Mouse (Mus musculus): ENCODE results near the gene Zfp148. TPM values are rescaled to one million over a fixed set of nuclear protein-coding genes. Genes with fewer than 3 reads are reported as not detected.
A peak's percentile ranks its signal among the peaks of the same experiment; 100 is the strongest.
"Not testable (repeated sequence)": the region's sequence is repeated elsewhere in the genome, so short reads cannot be mapped to it uniquely, and the experiment has no call there.

Zfp148 gene
- polyA plus RNA-seq (2015; fragmentation: Nextera tagmentation; extraction: Ambion mirVana) = 12.5 and 12.8 TPM in 2 replicates

DNA sequence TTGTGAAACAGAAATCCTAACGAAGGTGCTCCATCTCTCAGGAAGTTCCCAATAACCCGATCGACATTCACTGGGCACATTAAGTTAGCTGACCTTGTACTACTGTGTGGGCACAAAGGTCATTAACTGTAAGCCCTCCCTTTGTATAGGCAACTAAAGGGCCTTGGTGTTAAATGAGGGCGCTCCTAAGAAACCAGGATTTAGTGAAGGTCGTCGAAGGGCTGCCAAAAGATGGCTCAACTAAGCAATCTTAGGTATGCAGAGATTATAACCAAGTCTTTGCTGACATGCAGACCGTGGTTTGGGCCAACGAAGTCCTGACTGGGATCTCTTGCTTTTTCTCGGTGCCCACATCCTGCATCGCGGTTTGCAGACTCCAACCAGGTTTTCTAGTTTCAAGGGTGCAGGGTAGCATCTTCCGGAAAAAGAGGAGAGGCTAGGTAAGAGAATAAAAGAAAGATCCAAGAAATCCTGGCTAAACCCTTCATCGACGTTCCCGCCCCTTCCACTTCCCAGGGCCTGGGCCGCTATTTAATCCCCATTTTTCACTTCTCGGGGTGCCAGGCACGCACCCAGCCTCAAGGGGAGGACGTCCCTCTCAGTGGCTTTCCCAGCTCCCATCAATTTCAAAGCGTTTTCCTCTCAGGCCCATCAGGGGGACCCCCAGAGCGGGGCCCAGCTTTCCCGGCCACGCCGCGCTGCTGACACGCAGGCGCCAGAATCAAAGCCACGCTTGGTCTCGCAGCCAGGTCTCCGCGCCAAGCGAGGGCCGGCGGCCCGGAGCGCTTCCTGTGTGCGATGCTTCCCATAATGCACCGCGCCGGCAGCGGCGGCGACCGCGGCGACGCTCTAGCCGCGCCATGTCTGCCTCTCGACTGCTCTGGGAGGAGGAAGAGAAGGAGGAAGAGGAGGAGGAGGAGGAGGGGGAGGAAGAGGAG, at the start of gene Zfp148:
Gene Zfp148 (plus strand): TSS at position 893 of the 938 bp plus-strand sequence.
- Histone ChIP-seq H3K27ac (replicated peaks) (peak within 1 kb of the TSS; percentile 86), H3K4me2 (peak within 1 kb of the TSS; percentile 88), H3K4me3 (replicated peaks) (peak within 1 kb of the TSS; percentile 79), H3K4me1 (replicated peaks) (peaks cover 42% of the 10 kb centered on the region), H3K9ac (peak within 1 kb of the TSS; percentile 85)
- H3K27me3 ChIP-seq; H3K36me3 ChIP-seq (replicated peaks); H3K9me3 ChIP-seq (replicated peaks): not testable (repeated sequence)
- WGBS (ENCODE audit: insufficient replicate concordance) = 3% methylated on average over 50 of the region's 50 CpGs
- ATAC-seq (ENCODE audit: insufficient read depth) = peak; percentile 88

DNA sequence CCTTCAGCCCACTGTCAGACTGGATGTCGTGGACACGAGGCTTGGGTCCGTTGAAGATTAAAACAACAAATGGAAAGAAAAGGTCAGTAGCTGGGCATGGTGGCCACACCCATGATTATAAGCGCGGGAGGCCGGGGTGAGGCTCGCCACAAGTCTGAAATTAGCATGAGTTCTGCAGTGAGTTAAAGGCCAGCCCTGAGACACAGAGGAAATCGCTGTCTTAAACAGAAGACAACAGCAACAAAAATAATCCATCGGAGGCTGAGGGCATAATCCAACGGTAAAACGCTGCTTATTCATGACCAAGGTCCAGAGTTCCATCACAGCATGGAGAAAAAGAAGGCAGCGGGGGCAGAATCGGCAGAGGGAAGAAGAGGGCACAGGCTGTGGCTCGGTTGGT, 47.6 kb upstream of the Zfp148 start:
- peaks cover 4% of the 10 kb centered on the region; the same call in 1 of the 2 replicates for H3K4me1 ChIP-seq (replicated peaks)
- no peaks in the 10 kb centered on the region for H3K27me3 ChIP-seq
- H3K4me2 ChIP-seq = no peak overlapping the region
- H3K27ac ChIP-seq (replicated peaks) = no peak overlapping the region
- H3K4me3 ChIP-seq (replicated peaks) = no peak overlapping the region
- no peak for ATAC-seq (ENCODE audit: insufficient read depth)
- H3K9ac ChIP-seq = no peak overlapping the region
- H3K36me3 ChIP-seq (replicated peaks) = no peaks in the 10 kb centered on the region
- WGBS (ENCODE audit: insufficient replicate concordance) = 65% methylated on average over 14 of the region's 14 CpGs
- H3K9me3 ChIP-seq (replicated peaks) = no peaks in the 10 kb centered on the region

- no peaks in the 10 kb centered on the region for H3K9me3 ChIP-seq (replicated peaks)
- H3K4me3 ChIP-seq (replicated peaks) = no peak overlapping the region
- H3K27me3 ChIP-seq = no peaks in the 10 kb centered on the region
- no peak overlapping the region for H3K9ac ChIP-seq
- H3K36me3 ChIP-seq (replicated peaks) = no peaks in the 10 kb centered on the region
- no peak for ATAC-seq (ENCODE audit: insufficient read depth)
- H3K4me2 ChIP-seq = no peak overlapping the region
- WGBS (ENCODE audit: insufficient replicate concordance) = 23% methylated on average over 8 of the region's 8 CpGs
- H3K4me1 ChIP-seq (replicated peaks) = peaks cover 18% of the 10 kb centered on the region
- H3K27ac ChIP-seq (replicated peaks) = no peak overlapping the region
Observed at GRCm38 (mm10) chr16:33337177-33337576, 43.5 kb upstream of the Zfp148 start.

DNA sequence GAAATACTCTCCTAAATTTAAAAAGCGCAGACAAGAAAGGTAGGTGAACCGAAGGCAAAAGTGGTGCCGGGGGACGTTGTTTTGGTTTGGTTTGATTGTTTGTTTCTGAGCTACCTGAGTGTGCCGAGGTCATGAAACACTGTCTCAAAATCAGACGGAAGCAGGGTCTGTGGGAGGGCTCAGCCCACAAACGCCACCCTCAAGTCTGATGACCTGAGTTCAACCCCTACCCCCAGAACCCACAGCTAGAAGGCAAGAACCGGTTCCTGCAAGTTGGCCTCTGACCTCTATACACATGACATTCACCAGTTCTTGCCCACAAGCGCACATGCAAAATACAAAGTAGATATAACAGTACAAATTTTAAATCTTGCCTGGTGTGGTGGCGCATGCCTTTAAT, 43.0 kb upstream of the Zfp148 start:
- H3K27me3 ChIP-seq = no peaks in the 10 kb centered on the region
- peaks cover 20% of the 10 kb centered on the region for H3K4me1 ChIP-seq (replicated peaks)
- H3K27ac ChIP-seq (replicated peaks) = no peak overlapping the region
- no peak overlapping the region for H3K4me3 ChIP-seq (replicated peaks)
- no peak for ATAC-seq (ENCODE audit: insufficient read depth)
- 63% methylated on average over 10 of the region's 10 CpGs for WGBS (ENCODE audit: insufficient replicate concordance)
- no peak overlapping the region for H3K4me2 ChIP-seq
- no peaks in the 10 kb centered on the region for H3K36me3 ChIP-seq (replicated peaks)
- no peak overlapping the region for H3K9ac ChIP-seq
- no peaks in the 10 kb centered on the region for H3K9me3 ChIP-seq (replicated peaks)

DNA sequence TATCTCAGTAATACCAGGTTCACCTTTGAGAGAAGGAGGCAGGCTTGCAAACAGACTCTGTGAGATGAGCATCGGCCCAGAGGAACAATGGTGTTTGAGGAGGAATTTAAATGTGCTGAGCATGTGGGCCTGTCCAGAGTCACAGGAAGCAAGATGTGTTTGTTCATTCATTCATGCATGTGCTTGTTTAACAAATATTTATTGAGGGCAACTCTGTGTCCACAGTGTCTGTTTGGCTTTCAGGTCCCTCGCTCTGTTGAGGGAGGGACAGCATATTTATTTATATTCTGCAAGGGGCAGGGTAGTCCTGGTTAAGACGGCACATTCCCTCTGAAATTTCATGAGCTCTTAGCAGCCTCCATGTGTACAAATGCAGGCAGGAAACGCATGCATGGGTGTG, 42.1 kb upstream of the Zfp148 start:
- Histone ChIP-seq H3K36me3 (replicated peaks) (no peaks in the 10 kb centered on the region), H3K4me2 (no peak overlapping the region), H3K9ac (no peak overlapping the region), H3K27ac (replicated peaks) (no peak overlapping the region; the same call in 1 of the 2 replicates), H3K4me3 (replicated peaks) (no peak overlapping the region), H3K27me3 (no peaks in the 10 kb centered on the region), H3K9me3 (replicated peaks) (no peaks in the 10 kb centered on the region), H3K4me1 (replicated peaks) (peaks cover 25% of the 10 kb centered on the region)
- ATAC-seq (ENCODE audit: insufficient read depth) = 0 out of 2 replicates have a peak, but pooled peaks have one; percentile 40
- 41% methylated on average over 4 of the region's 4 CpGs for WGBS (ENCODE audit: insufficient replicate concordance)

DNA sequence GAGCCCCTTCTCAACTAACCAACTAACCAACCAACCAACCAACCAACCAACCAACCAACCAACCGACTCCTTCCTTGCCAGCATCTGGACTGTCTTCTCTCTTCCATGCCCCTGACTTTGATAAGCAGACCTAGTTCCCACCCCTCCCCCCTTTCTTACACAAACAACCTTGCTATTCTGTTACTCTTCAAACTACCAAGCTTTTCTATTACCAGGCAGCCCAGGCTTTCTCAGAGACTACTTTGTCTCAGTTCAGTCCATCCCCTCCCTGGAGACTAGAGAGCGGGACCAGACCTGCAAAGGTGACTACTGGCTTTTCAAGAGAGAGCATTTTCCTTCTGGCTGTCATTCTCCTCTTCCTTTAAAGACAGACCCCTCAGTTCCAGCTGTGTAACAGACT, 41.2 kb upstream of the Zfp148 start:
- no peaks in the 10 kb centered on the region for H3K27me3 ChIP-seq
- no peaks in the 10 kb centered on the region for H3K36me3 ChIP-seq (replicated peaks)
- H3K4me1 ChIP-seq (replicated peaks) = peaks cover 25% of the 10 kb centered on the region
- no peak for ATAC-seq (ENCODE audit: insufficient read depth)
- peak overlapping the region; percentile 38; the same call in 1 of the 2 replicates for H3K27ac ChIP-seq (replicated peaks)
- no peaks in the 10 kb centered on the region for H3K9me3 ChIP-seq (replicated peaks)
- H3K4me3 ChIP-seq (replicated peaks) = no peak overlapping the region
- no peak overlapping the region for H3K4me2 ChIP-seq
- H3K9ac ChIP-seq = no peak overlapping the region
- 54% methylated on average over 2 of the region's 2 CpGs for WGBS (ENCODE audit: insufficient replicate concordance)

GRCm38 (mm10) chr16:33342356-33342755, 38.3 kb upstream of the Zfp148 start:
- H3K9me3 ChIP-seq (replicated peaks) = no peaks in the 10 kb centered on the region
- WGBS (ENCODE audit: insufficient replicate concordance) = 67% methylated on average over 1 of the region's 1 CpGs
- H3K9ac ChIP-seq = no peak overlapping the region
- no peak overlapping the region for H3K27ac ChIP-seq (replicated peaks)
- H3K27me3 ChIP-seq = no peaks in the 10 kb centered on the region
- ATAC-seq (ENCODE audit: insufficient read depth) = no peak
- H3K4me3 ChIP-seq (replicated peaks) = no peak overlapping the region
- no peaks in the 10 kb centered on the region for H3K36me3 ChIP-seq (replicated peaks)
- peaks cover 22% of the 10 kb centered on the region for H3K4me1 ChIP-seq (replicated peaks)
- H3K4me2 ChIP-seq = no peak overlapping the region

DNA sequence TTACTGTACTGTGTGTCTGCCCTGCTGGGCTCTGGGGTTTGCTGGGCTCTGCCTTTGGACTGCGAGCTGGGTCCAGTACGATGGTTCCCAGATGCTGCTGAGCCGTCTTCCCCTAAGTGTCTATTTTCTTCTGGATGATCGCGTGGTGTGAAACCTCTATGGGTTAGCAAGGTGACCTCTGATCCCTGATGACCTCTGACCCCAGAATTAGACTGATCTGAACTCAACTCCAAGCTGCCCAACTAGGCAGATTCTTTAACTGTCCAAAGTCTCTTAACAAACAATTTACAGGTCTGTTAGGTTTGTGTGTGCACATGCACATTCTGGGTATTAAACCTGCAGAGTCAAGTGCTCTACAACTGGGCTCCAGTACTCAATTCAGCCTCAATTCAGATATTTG, 37.5 kb upstream of the Zfp148 start:
- Histone ChIP-seq H3K9ac (no peak overlapping the region), H3K4me2 (no peak overlapping the region), H3K27ac (replicated peaks) (no peak overlapping the region), H3K4me3 (replicated peaks) (no peak overlapping the region), H3K36me3 (replicated peaks) (no peaks in the 10 kb centered on the region), H3K4me1 (replicated peaks) (peaks cover 21% of the 10 kb centered on the region), H3K9me3 (replicated peaks) (no peaks in the 10 kb centered on the region), H3K27me3 (no peaks in the 10 kb centered on the region)
- no peak for ATAC-seq (ENCODE audit: insufficient read depth)
- WGBS (ENCODE audit: insufficient replicate concordance) = 72% methylated on average over 5 of the region's 5 CpGs

- Histone ChIP-seq H3K9ac (no peak overlapping the region), H3K27me3 (no peaks in the 10 kb centered on the region), H3K9me3 (replicated peaks) (no peaks in the 10 kb centered on the region), H3K4me3 (replicated peaks) (no peak overlapping the region), H3K36me3 (replicated peaks) (no peaks in the 10 kb centered on the region), H3K4me2 (no peak overlapping the region), H3K4me1 (replicated peaks) (peaks cover 17% of the 10 kb centered on the region), H3K27ac (replicated peaks) (no peak overlapping the region)
- WGBS (ENCODE audit: insufficient replicate concordance) = 28% methylated on average over 7 of the region's 7 CpGs
- no peak for ATAC-seq (ENCODE audit: insufficient read depth)
Observed at GRCm38 (mm10) chr16:33343601-33344000, 37.0 kb upstream of the Zfp148 start.

DNA sequence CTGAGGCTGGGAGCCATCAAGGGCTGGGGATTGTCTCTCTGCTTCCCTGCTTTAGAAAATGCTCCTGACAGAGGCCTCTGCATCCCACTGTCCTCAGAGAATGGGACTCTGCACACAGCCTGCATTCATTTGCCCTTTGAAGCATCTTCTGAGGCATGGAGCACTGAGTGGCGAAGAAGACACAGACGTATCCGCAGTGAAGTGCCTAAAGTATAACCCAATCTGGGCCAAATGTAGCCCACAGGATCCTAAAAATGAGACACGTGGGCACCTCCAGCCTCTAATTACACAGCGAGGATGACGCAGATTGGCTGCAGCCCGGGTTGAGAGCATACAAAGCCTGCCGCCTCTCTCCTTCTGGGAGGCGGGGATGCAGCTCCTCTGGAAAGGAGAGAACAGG, 36.3 kb upstream of the Zfp148 start:
- no peak for ATAC-seq (ENCODE audit: insufficient read depth)
- 60% methylated on average over 9 of the region's 9 CpGs for WGBS (ENCODE audit: insufficient replicate concordance)
- Histone ChIP-seq H3K27me3 (no peaks in the 10 kb centered on the region), H3K4me2 (no peak overlapping the region), H3K9ac (no peak overlapping the region), H3K4me1 (replicated peaks) (peaks cover 11% of the 10 kb centered on the region), H3K9me3 (replicated peaks) (no peaks in the 10 kb centered on the region), H3K27ac (replicated peaks) (no peak overlapping the region), H3K4me3 (replicated peaks) (no peak overlapping the region), H3K36me3 (replicated peaks) (no peaks in the 10 kb centered on the region)

DNA sequence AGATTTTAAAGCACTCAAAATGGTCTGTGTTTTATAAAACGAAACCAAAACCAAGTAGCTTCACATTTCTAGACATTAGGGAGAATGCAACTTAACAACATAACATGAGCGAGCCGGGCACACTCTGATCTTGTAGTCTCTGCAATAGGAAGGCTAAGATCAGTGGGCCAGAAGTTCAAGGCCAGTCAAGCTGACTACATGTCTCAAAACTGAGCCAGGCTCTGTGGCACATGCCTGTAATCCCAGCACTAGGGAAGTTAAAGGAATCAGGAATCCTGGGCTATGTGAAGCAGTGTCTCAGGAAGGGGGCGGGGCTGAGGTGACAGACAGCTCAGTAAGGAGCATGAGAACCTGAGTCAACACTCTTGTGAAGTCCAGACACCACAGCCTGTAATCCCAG, 35.8 kb upstream of the Zfp148 start:
- Histone ChIP-seq H3K36me3 (replicated peaks) (no peaks in the 10 kb centered on the region), H3K9me3 (replicated peaks) (no peaks in the 10 kb centered on the region), H3K4me2 (no peak overlapping the region), H3K27ac (replicated peaks) (no peak overlapping the region), H3K27me3 (no peaks in the 10 kb centered on the region), H3K9ac (no peak overlapping the region), H3K4me1 (replicated peaks) (peaks cover 7% of the 10 kb centered on the region), H3K4me3 (replicated peaks) (no peak overlapping the region)
- WGBS (ENCODE audit: insufficient replicate concordance) = 57% methylated on average over 4 of the region's 4 CpGs
- ATAC-seq (ENCODE audit: insufficient read depth) = no peak

Measured in liver, embryonic 15.5 days (tissue).